In genomic region chr1:118938206-118938605, GRCm38 (mm10) we compare ENCODE assay signal across 17 mouse cellular contexts.
DNase-seq lines count a peak whose midpoint lies in the region; ATAC-seq lines count a peak whose summit lies in the region.
"Had no signal": no experiment of that assay in that cellular context is flagged by ENCODE, and none has a peak within 500 bp of the region (broad histone marks: within the 10 kb centered on the region; RNA-seq: fewer than 3 reads in every experiment).

No protein-coding gene starts in this region.

- H3K4me1 ChIP-seq in heart, embryonic 11.5 days (ENCODE audit: control insufficient read depth, insufficient read depth, low read length), result peaks cover 33% of the 10 kb centered on the region

- no peaks in the 10 kb centered on the region for H3K9me3 ChIP-seq in heart, embryonic 11.5 days (replicated peaks; ENCODE audit: control insufficient read depth, low read length)
- H3K9me3 ChIP-seq: limb, embryonic 15.5 days had no signal

- intact Hi-C loops in gastrocnemius, postnatal 14 days (cut with DNase I; ENCODE audit: low total_unique reads), result no loop called here

- 50% methylated on average over 4 of the region's 4 CpGs for whole genome bisulfite sequencing in heart, embryonic 11.5 days (ENCODE audit: insufficient replicate concordance)

- H3K27ac ChIP-seq in heart, embryonic 11.5 days (ENCODE audit: low read depth, low read length), result no peak overlapping the region
- H3K27ac ChIP-seq: limb, embryonic 15.5 days had no signal

- no peak overlapping the region for H3K4me2 ChIP-seq in heart, embryonic 11.5 days
- H3K4me2 ChIP-seq: limb, embryonic 15.5 days had no signal

- peak; percentile 26 to 50 for DNase-seq in adrenal gland, adult (ENCODE audit: inconsistent age in 2 of 2, low spot score in 1 of 2)
- DNase-seq in adrenal gland, postnatal 4 days (ENCODE audit: low spot score in 2 of 2), result no peak
- peak; percentile 44 to 50 for DNase-seq in heart, adult 18-20 months
- peak; percentile 47 for DNase-seq in 3T3-L1 (ENCODE audit: low read depth, low spot score)
- peak; percentile 63 for DNase-seq in gastrocnemius, postnatal 14 days
- no peak for DNase-seq in frontal cortex, postnatal 36 days (ENCODE audit: low spot score in 2 of 2)
- no peak for DNase-seq in layer of hippocampus, adult 9-11 months
- DNase-seq: cerebellum, adult 11-12 months; cerebellum, postnatal 25 days; kidney, adult 2 months; kidney, postnatal 14 days; spleen, adult 18-20 months; thymus, adult 18-20 months had no signal

- H3K4me3 ChIP-seq in heart, embryonic 11.5 days (ENCODE audit: low read depth, low read length), result no peak overlapping the region
- H3K4me3 ChIP-seq: erythroblast, embryonic 14.5 days; limb, embryonic 15.5 days had no signal

- H3K36me3 ChIP-seq in heart, embryonic 11.5 days (ENCODE audit: control insufficient read depth, insufficient read depth, low read length), result no peaks in the 10 kb centered on the region

- H3K9ac ChIP-seq in heart, embryonic 11.5 days (ENCODE audit: low read depth, low read length), result no peak overlapping the region
- H3K9ac ChIP-seq: limb, embryonic 15.5 days had no signal

- no peaks in the 10 kb centered on the region for H3K27me3 ChIP-seq in heart, embryonic 11.5 days (ENCODE audit: control insufficient read depth, insufficient read depth, low read length)
- H3K27me3 ChIP-seq: limb, embryonic 15.5 days had no signal

- no peak for ATAC-seq in heart, embryonic 11.5 days (replicated peaks; ENCODE audit: insufficient number of reproducible peaks, low FRiP score, low TSS enrichment)
- ATAC-seq: forebrain, embryonic 16.5 days had no signal

Comparison
In these comparisons a context has a peak if more than half of its experiments do, and no peak if none do; other contexts are left out.
1. DNase-seq: peak in adrenal gland, adult (2 of 2), heart, adult 18-20 months (2 of 2), 3T3-L1 (single experiment) and gastrocnemius, postnatal 14 days (single experiment); none in adrenal gland, postnatal 4 days (0 of 2), frontal cortex, postnatal 36 days (0 of 2) and layer of hippocampus, adult 9-11 months (single experiment).